Mouse (Mus musculus): ENCODE measurements around the gene Ccdc66. TPM values are rescaled to one million over a fixed set of nuclear protein-coding genes. Genes with fewer than 3 reads are reported as not detected.

Ccdc66 gene
- 32.6 TPM for polyA plus RNA-seq (2014; fragmentation: Illumina TruSeq; extraction: RNeasy Lipid Tissue Mini Kit (QIAGEN cat#74804); ENCODE audit: low read depth, low replicate concordance)

GRCm38 (mm10) chr14:27507894-27508643 lies at the start of gene Ccdc66:
Ccdc66 (minus strand) TSS chr14:27508460.

Other genes with a start within 250 kb of the Ccdc66 start
- 124 TPM for gene Fam208a, start 79.6 kb downstream of the Ccdc66 start, polyA plus RNA-seq (2014; fragmentation: Illumina TruSeq; extraction: RNeasy Lipid Tissue Mini Kit (QIAGEN cat#74804); ENCODE audit: low read depth, low replicate concordance)
- 0.57 TPM for gene Erc2, start 114.0 kb upstream of the Ccdc66 start, polyA plus RNA-seq (2014; fragmentation: Illumina TruSeq; extraction: RNeasy Lipid Tissue Mini Kit (QIAGEN cat#74804); ENCODE audit: low read depth, low replicate concordance)